Mouse (Mus musculus) hindbrain, embryonic 12.5 days (tissue): ENCODE measurements around the gene Ppp1r37. TPM values are rescaled to one million over a fixed set of nuclear protein-coding genes. Genes with fewer than 3 reads are reported as not detected.

Experiments used
- ATAC-seq: fragments of 200-750 bp; cut with Nextera tagmentation; 2 replicates; pipeline ENCODE4 v1.8.0; 2017; ENCODE audit warnings: moderate TSS enrichment; ENCODE audit not compliant: low FRiP score
- H3K27ac ChIP-seq: fragments of 300-500 bp; sonication (generic); 2 replicates; pipeline ENCODE4 v1.5.1; 2016; ENCODE audit warnings: mild to moderate bottlenecking
- H3K27me3 ChIP-seq: fragments of 300-500 bp; sonication (generic); 2 replicates; pipeline ENCODE4 v1.6.1; 2016; ENCODE audit warnings: mild to moderate bottlenecking
- H3K36me3 ChIP-seq: fragments of 300-500 bp; sonication (generic); 2 replicates; pipeline ENCODE4 v1.6.1; 2016; ENCODE audit warnings: mild to moderate bottlenecking
- H3K4me1 ChIP-seq: fragments of 300-500 bp; sonication (generic); 2 replicates; pipeline ENCODE4 v1.6.1; 2016
- H3K4me2 ChIP-seq: fragments of 300-500 bp; sonication (generic); replicated peaks from 2 replicates; pipeline ENCODE4 v1.6.1; 2016; ENCODE audit warnings: mild to moderate bottlenecking
- H3K4me3 ChIP-seq: fragments of 300-500 bp; sonication (generic); 2 replicates; pipeline ENCODE4 v1.5.1; 2016; ENCODE audit warnings: mild to moderate bottlenecking
- H3K9ac ChIP-seq: fragments of 300-500 bp; sonication (generic); 2 replicates; pipeline ENCODE4 v1.6.1; 2016; ENCODE audit warnings: mild to moderate bottlenecking, moderate library complexity
- H3K9me3 ChIP-seq: fragments of 300-500 bp; sonication (generic); replicated peaks from 2 replicates; pipeline ENCODE4 v1.6.1; 2016; ENCODE audit warnings: mild to moderate bottlenecking
- WGBS: fragments of 180-500 bp; shearing (Covaris S2); methylation state at CpG from one replicate; pipeline ENCODE4 v1.1.7; 2016; 5-methylcytosine and 5-hydroxymethylcytosine counted together
- polyA plus RNA-seq: library from polyadenylated mRNA; unstranded; fragments of >200 nt; fragmentation: Nextera tagmentation; extraction: Ambion mirVana; gene quantifications from 2 replicates; pipeline ENCODE4 v1.2.1, GENCODE M21; 2016

Ppp1r37 gene
- polyA plus RNA-seq, 1 experiment from 2014 or later = 43.8 TPM

DNA sequence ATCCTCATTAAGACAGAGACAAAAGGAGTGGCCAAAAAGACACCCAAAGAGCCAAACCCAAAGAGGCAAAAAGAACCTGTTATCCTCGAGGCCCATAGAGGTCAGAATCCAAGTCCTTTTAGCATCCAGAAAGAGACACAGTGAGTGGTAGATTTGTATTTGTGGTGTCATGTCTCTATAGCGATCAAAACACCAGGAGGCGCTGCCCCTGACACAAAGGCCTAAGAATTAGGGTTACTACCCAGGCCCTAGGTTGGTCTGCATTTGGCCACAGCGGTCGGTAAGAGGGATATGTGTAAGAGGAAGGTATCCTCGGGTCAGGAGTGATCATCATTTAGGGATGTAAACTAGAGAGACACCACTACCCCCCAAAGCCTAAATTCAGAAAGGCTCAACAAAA, 56.5 kb downstream of the Ppp1r37 start:
- Histone ChIP-seq H3K9me3 (no peaks in the 10 kb centered on the region), H3K27me3 (no peaks in the 10 kb centered on the region), H3K27ac (no peak overlapping the region), H3K9ac (no peak overlapping the region), H3K4me3 (peak overlapping the region; percentile 62; the same call in 1 of the 2 replicates), H3K4me1 (peaks cover 25% of the 10 kb centered on the region), H3K4me2 (peak overlapping the region; percentile 93), H3K36me3 (no peaks in the 10 kb centered on the region)
- ATAC-seq = no peak
- 26% methylated on average over 6 of the region's 6 CpGs for WGBS

DNA sequence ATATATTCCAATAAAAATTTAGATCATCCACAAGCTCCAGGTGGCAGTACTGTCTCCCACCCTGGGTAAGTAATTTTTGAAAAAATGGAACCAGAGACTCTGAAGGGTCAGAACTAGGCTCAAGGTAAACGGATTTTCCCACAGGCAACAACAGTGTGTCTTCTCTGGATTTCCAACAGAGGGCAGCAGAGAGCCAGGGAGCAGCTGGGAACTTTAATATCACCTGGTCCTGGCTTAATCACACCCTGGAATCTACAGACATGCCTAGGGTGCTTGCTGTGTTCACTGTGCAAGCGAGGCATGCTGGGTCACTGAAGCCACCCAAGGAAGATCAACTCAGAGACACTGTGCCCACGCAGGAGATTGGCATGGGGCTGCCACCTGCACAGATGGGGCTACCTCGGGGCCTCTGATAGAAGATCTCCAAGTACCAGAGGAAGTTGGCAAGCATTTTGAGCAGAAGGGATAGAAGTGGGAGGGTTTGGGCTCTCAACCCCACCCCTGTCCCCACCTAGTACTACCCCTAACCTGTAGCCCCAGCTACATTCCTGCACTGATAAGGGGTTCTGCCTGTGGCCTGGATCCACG, 59.3 kb downstream of the Ppp1r37 start:
- no peak for ATAC-seq
- no peak overlapping the region for H3K4me3 ChIP-seq
- no peaks in the 10 kb centered on the region for H3K36me3 ChIP-seq
- H3K4me1 ChIP-seq = peaks cover 16% of the 10 kb centered on the region
- WGBS = 36% methylated on average over 5 of the region's 5 CpGs
- no peaks in the 10 kb centered on the region for H3K9me3 ChIP-seq
- H3K9ac ChIP-seq = no peak overlapping the region
- no peaks in the 10 kb centered on the region for H3K27me3 ChIP-seq
- no peak overlapping the region for H3K4me2 ChIP-seq
- no peak overlapping the region for H3K27ac ChIP-seq

DNA sequence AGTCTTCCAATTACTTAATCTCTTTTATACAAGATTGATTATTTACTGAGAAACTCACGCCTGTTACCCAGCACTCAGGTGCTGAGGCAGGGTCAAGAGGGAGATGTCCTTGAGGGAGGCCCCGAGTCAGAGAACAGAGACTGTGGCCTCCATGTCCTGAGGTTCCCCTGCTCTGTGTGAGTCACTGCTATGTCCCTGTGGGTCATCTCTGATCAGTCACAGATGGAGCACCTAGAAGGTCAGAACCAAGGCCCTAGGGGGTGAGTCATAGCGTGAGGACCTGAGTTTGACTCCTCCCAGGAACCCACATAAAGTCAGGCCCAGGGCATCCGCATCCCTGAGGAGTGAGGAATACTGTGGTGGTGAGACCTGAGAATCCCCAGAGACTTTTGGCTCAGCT, 61.2 kb downstream of the Ppp1r37 start:
- H3K4me2 ChIP-seq = no peak overlapping the region
- H3K27me3 ChIP-seq = no peaks in the 10 kb centered on the region
- peaks cover 4% of the 10 kb centered on the region for H3K4me1 ChIP-seq
- H3K27ac ChIP-seq = no peak overlapping the region
- H3K9me3 ChIP-seq = no peaks in the 10 kb centered on the region
- WGBS = 84% methylated on average over 4 of the region's 4 CpGs
- no peak overlapping the region for H3K9ac ChIP-seq
- H3K4me3 ChIP-seq = no peak overlapping the region
- ATAC-seq = no peak
- no peaks in the 10 kb centered on the region for H3K36me3 ChIP-seq

DNA sequence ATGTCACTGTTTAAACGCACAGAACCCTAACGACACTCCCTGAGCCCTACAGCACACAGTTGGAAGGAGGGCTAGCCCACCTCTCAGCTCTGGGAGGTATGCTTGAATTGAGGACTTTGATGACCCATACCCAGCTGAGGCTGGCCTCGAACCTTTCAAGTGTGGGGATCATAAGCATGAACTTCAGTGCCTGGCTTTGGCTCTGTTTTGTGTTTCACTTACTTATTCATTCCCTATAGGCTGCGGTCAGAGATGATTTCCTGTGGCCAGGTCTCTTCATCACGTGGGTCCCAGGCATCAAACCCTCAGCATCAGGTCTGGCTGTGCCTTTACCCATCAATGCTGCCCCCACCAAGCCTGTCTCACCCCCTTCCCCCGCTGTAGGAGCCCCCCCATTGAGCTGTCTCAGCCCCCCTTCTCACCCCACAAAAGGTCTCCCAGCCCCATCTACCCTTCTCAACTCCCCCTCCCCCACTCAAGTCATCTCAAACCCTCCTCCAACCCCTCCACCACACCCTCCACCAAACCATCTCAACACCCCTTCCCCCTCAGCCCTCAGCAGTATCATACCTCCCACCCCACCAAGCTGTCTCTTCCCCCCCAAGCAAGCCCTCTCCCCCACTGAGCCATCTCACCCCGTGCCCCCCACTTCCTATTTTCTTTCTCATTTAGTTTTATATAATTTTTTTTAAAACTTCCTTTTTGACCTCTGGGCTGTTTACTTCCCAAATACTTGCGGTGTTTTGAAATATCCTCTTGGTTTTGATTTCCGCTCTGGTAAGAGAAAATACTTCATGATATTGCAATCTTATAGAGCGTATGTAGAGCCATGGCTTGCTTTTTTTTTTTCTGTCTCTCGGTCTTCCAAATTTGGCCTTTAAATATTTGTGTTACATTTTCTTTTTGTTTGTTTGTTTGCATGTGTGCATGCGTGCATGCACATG, 62.2 kb downstream of the Ppp1r37 start:
- ATAC-seq = no peak
- Histone ChIP-seq H3K36me3 (no peaks in the 10 kb centered on the region), H3K27ac (no peak overlapping the region), H3K9ac (no peak overlapping the region), H3K4me3 (no peak overlapping the region), H3K4me1 (no peaks in the 10 kb centered on the region), H3K9me3 (no peaks in the 10 kb centered on the region), H3K27me3 (no peaks in the 10 kb centered on the region), H3K4me2 (no peak overlapping the region)
- WGBS = 72% methylated on average over 12 of the region's 12 CpGs

DNA sequence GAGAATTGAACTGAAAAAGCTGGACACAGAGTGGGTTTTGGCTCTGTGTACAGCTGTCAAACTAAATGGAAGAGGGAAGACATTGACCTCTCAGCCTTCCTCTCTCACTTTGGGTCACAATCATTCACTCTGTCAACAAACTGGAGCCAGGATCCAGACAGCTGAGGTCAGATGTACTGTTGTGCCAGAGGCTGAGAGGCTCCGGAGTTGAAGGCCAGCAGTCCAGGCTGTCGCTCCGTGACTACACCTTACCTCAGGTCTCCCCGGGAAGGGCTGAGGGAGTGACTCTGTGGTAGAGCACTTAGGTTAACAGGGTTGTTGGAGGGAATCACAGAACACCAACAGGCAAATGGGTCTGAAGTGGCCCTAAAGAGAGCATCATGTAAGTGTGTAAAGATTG, 64.5 kb downstream of the Ppp1r37 start:
- ATAC-seq = no peak
- Histone ChIP-seq H3K36me3 (no peaks in the 10 kb centered on the region), H3K4me1 (no peaks in the 10 kb centered on the region), H3K4me2 (no peak overlapping the region), H3K27ac (no peak overlapping the region), H3K9ac (no peak overlapping the region), H3K9me3 (no peaks in the 10 kb centered on the region), H3K27me3 (peaks cover 5% of the 10 kb centered on the region), H3K4me3 (no peak overlapping the region)
- WGBS = 73% methylated on average over 4 of the region's 4 CpGs

DNA sequence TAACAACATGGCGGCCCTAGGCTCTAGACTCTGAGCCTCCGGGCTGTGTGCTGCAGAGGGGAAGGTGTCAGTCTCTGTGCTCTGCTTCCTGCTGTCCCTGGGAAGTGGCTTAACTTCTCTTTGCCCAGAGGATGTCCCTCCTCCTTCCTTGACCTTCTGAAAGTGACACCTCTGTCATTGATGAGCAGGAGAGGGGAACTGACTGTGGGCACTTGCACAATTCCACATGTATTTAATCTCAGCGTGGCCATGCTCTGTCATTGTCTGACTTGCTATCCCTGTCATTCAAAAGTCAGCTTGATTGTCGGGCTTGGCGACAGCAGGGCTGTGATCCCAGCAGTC, 66.7 kb downstream of the Ppp1r37 start:
- H3K27ac ChIP-seq = no peak overlapping the region
- H3K9me3 ChIP-seq = no peaks in the 10 kb centered on the region
- H3K27me3 ChIP-seq = peaks cover 24% of the 10 kb centered on the region
- peaks cover 6% of the 10 kb centered on the region; the same call in 1 of the 2 replicates for H3K4me1 ChIP-seq
- H3K4me3 ChIP-seq = no peak overlapping the region
- no peak overlapping the region for H3K4me2 ChIP-seq
- no peak for ATAC-seq
- no peak overlapping the region for H3K9ac ChIP-seq
- H3K36me3 ChIP-seq = no peaks in the 10 kb centered on the region
- WGBS = 54% methylated on average over 5 of the region's 5 CpGs

DNA sequence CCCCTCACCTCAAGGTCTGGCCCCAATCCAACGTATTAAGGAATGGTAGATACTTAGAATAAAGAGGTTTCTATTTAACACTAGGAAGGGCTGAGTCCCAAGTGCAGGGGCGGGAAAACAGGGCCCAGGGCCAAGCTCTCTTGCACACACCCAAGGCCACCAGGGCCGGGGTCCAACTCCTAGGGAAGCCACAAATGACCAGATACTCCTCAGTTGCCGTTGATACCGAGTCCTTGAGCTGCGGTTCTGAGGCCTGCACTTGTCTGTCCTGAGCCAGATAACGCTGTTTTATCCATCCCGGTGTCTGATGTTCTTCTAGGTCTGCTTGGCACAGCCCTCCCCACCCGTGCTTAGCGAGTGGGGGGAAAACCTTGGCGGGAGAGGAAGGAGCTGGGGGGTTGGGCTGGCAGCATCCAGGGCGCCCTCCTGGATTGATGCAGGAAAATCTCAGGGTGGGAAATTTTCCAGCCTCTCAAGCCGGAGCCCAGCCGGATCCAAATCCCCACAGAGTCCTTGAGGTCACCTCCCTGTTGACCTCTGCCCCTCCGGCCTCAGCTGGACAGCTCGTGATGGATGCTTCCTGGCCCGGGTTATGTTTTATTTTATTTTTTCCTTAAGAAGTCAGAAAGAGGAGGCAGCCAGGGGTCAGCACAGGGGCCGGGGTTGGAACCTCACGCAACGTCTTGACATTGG, 67.2 kb downstream of the Ppp1r37 start:
- no peak overlapping the region for H3K9ac ChIP-seq
- 56% methylated on average over 20 of the region's 20 CpGs for WGBS
- no peak overlapping the region for H3K4me3 ChIP-seq
- peaks cover 30% of the 10 kb centered on the region for H3K27me3 ChIP-seq
- no peaks in the 10 kb centered on the region for H3K9me3 ChIP-seq
- no peak overlapping the region for H3K4me2 ChIP-seq
- H3K36me3 ChIP-seq = no peaks in the 10 kb centered on the region
- peaks cover 6% of the 10 kb centered on the region; the same call in 1 of the 2 replicates for H3K4me1 ChIP-seq
- no peak overlapping the region for H3K27ac ChIP-seq
- no peak for ATAC-seq

DNA sequence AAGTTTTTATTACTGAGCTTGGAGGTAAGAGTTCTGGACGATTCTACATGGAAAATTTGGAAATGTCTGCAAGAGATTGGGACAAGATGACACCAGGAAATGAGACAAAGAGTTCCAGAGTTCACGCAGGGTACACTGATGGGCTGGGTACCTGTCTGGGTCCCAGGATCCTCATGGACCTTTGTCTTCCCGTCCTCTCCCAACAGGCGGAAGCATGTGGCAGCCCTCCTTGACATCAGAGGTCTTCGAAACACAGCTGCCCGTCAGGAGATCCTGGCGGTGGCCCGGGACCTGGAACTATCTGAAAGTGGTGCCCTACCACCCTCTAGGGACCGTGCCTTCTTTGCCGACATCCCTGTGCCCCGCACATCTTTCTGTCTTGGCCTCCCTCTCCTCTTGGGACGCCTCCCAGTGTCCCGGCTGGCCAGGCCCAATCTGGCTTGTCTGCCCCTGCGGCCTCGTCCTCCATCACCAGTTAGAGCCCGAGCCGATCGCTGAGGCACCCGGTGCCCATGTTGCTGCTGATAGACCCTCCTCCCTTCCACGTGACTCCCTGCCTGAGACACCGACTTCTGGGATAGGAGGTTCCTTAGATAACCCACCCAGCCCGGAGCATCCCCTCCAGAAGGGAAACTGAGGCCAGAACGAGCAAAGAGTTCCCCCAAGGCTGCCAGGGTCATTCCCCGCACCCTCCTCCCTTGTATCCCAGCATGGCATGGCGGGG, 68.0 kb downstream of the Ppp1r37 start:
- ATAC-seq = no peak

DNA sequence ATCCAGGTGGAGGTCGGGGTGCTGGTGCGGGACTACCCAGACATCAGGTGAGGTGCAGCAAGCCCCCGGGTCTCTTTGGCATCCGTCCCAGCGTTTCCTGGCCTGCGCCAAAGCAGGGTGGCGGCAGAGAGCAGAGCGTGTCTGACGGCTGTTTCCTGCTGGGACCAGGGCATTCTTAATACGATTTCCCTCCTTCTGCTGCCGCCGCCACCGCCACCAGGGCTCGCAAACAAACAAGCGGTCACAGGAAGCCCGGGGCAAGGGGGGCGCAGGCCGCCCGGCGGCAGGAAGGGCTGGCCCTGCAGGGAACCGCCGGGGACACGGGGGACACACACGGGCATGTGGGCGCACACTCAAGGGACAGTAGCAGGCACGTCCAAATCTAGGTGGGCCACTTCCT, 71.1 kb downstream of the Ppp1r37 start:
- WGBS = 2% methylated on average over 26 of the region's 26 CpGs
- Histone ChIP-seq H3K4me2 (peak overlapping the region; percentile 40), H3K27ac (no peak overlapping the region), H3K4me1 (peaks cover 12% of the 10 kb centered on the region; the same call in 1 of the 2 replicates), H3K27me3 (peaks cover 66% of the 10 kb centered on the region), H3K4me3 (peak overlapping the region; percentile 11; the same call in 1 of the 2 replicates), H3K9me3 (no peaks in the 10 kb centered on the region), H3K36me3 (no peaks in the 10 kb centered on the region), H3K9ac (peak overlapping the region; percentile 49)
- ATAC-seq = no peak

More for the DNA sequence above, 68.0 kb downstream of the Ppp1r37 start:
- Histone ChIP-seq H3K4me2 (no peak overlapping the region), H3K36me3 (no peaks in the 10 kb centered on the region), H3K9ac (no peak overlapping the region), H3K27me3 (peaks cover 37% of the 10 kb centered on the region), H3K4me1 (peaks cover 6% of the 10 kb centered on the region; the same call in 1 of the 2 replicates), H3K27ac (no peak overlapping the region), H3K9me3 (no peaks in the 10 kb centered on the region), H3K4me3 (no peak overlapping the region)
- 83% methylated on average over 25 of the region's 25 CpGs for WGBS

DNA sequence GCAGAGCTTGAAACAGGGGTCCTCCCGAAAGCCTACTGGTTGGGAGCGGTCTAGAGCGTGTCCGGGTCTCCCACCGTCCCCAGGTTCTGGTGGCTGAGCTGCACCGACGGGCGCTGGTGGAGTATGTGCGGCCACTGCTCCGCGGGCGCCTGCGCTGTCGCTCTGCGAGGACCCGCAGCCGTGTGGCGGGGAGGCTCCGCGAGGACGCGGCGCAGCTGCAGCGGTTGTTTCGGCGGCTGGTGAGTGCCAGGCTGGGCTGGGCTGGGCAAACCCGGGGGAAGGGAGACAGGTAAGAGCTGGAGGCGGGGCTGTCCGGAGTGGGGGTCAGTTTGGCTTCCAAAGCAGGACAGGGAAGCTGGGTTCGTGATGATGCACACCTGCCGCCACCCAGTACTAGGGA, 73.4 kb downstream of the Ppp1r37 start:
- H3K4me2 ChIP-seq = peak overlapping the region; percentile 45
- H3K4me3 ChIP-seq = peak overlapping the region; percentile 31
- peaks cover 12% of the 10 kb centered on the region; the same call in 1 of the 2 replicates for H3K4me1 ChIP-seq
- WGBS = 2% methylated on average over 31 of the region's 31 CpGs
- peaks cover 74% of the 10 kb centered on the region for H3K27me3 ChIP-seq
- H3K9ac ChIP-seq = peak overlapping the region; percentile 39; the same call in 1 of the 2 replicates
- no peaks in the 10 kb centered on the region for H3K9me3 ChIP-seq
- H3K27ac ChIP-seq = no peak overlapping the region
- no peaks in the 10 kb centered on the region for H3K36me3 ChIP-seq
- peak; percentile 40; the same call in 1 of the 2 replicates for ATAC-seq

DNA sequence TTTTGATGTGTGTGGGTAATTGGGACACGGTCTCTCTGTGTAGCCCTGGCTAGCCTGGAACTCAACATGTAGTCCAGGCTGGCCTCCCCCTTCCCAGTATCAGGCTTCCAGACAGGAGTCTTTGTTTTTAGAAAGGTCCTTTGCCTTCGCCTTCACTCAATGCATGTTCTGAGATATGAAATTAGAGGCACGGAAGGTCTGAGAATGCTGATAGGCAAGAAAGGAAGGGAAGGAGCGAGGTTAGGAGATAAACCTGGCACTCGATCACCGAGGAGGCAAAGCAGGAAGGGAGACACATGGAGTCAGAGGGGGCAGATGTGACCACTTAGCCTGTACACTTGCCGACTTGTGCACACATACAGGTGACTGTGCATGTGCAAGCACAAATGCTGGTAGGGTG, 76.3 kb downstream of the Ppp1r37 start:
- Histone ChIP-seq H3K4me3 (no peak overlapping the region), H3K4me1 (peaks cover 7% of the 10 kb centered on the region; the same call in 1 of the 2 replicates), H3K9me3 (no peaks in the 10 kb centered on the region), H3K36me3 (no peaks in the 10 kb centered on the region), H3K27me3 (peaks cover 58% of the 10 kb centered on the region), H3K4me2 (no peak overlapping the region), H3K27ac (no peak overlapping the region), H3K9ac (no peak overlapping the region)
- WGBS = 88% methylated on average over 7 of the region's 7 CpGs
- ATAC-seq = no peak

DNA sequence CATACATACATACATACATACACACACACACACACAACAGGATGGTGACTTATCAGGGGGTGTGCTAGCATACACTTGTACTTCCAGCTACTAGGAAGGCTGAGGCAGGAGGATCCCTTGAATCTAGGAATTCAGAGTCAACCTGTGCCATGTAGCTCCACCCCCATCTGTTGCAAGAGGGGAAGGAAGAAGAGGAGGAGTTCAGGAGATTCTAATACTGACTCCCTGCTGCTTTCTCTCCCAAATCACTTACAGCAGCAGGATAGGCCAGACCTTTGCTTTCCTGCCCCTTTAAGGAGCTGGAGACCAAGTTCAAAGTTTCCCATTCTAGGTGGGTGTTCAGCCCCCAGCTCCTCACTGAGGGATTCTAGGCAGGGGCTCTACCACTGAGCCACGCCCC, 77.4 kb downstream of the Ppp1r37 start:
- H3K4me1 ChIP-seq = peaks cover 6% of the 10 kb centered on the region; the same call in 1 of the 2 replicates
- no peak for ATAC-seq
- H3K4me2 ChIP-seq = no peak overlapping the region
- no peak overlapping the region for H3K9ac ChIP-seq
- no peaks in the 10 kb centered on the region for H3K36me3 ChIP-seq
- peaks cover 50% of the 10 kb centered on the region for H3K27me3 ChIP-seq
- H3K27ac ChIP-seq = no peak overlapping the region
- H3K4me3 ChIP-seq = no peak overlapping the region
- no peaks in the 10 kb centered on the region for H3K9me3 ChIP-seq
- 100% methylated on average over 1 of the region's 1 CpGs for WGBS
